Mouse (Mus musculus) brain, embryonic 14.5 days (tissue): Measurements from ENCODE around the gene Dyrk1a. TPM values are rescaled to one million over a fixed set of nuclear protein-coding genes. Genes with fewer than 3 reads are reported as not detected.

Experiments used
- DNase-seq: peaks from one replicate; pipeline ENCODE4 v3.0.0-alpha.2; 2011; ENCODE audit warnings: low read depth
- CTCF ChIP-seq: fragments of 200-500 bp; IDR thresholded peaks from 2 replicates; pipeline ENCODE4 v1.5.1; 2012; ENCODE audit warnings: inconsistent platforms, mild to moderate bottlenecking, moderate library complexity, borderline replicate concordance; ENCODE audit not compliant: insufficient read depth, insufficient read length; ENCODE audit errors: extremely low read depth
- POLR2A ChIP-seq: fragments of 200-500 bp; IDR thresholded peaks from 2 replicates; pipeline ENCODE4 v1.6.1; 2012; ENCODE audit warnings: mild to moderate bottlenecking, inconsistent platforms, borderline replicate concordance; ENCODE audit not compliant: poor library complexity, insufficient read depth, insufficient read length, severe bottlenecking; ENCODE audit errors: extremely low read depth
- polyA plus RNA-seq: library from polyadenylated mRNA; depleted of rRNA; stranded (reverse); fragments of >200 nt; gene quantifications from 2 replicates; pipeline ENCODE4 v1.2.3, GENCODE M21; 2012

The Dyrk1a gene
- polyA plus RNA-seq, 1 experiment = 57.3 TPM

DNA sequence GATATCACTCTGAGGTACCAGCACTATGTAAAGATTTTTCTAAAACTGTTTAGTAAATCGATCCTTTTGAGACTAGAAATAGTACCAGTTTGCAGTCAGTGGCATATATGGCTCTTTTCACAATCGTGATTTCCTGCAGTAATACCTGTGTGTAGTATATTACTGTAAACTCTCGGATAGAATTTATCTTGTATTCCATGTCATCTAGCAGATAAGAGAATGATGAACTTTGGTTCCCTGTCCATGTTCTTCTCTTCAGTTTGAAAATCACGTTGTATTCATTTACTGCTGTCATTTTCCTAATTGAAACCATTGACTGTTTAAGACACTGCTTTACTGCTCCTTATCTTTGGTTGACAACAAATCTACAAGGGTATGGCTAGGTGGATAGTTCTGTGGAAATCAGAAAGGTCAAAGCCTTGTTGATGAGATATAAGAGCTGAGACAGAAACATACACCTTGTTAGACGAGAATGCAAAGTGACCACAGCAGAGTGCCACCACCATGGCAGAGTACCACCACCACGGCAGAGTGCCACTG is 62.7 kb downstream of the Dyrk1a start:
- TF ChIP-seq POLR2A (no peak), CTCF (no peak)

DNA sequence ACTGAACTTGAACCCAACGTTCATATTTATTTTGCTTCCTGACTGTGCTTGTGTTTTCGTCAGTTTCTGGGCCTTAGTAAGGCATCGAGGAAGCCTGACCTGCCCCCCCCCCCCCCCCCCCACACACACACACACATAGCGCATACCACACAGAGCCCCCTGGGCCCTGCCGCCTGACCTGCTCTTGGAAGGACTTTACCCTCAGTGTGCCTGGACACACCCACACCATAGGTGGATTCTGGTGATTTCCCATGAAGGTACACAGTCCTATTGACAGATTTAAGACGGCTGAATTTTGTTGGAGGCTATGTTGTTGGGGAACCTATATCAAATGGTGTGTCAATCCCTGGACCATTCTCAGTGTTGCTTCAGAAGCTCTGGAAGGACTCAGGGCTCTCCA is 63.2 kb downstream of the Dyrk1a start:
- no peak for DNase-seq
- TF ChIP-seq CTCF = no peak
- TF ChIP-seq POLR2A = no peak

More for the DNA sequence above, 62.7 kb downstream of the Dyrk1a start:
- no peak for DNase-seq

GRCm38 (mm10) chr16:94637423-94637822 is 67.6 kb downstream of the Dyrk1a start:
- peak; percentile 23 for DNase-seq
- no peak for TF ChIP-seq CTCF
- no peak for TF ChIP-seq POLR2A

GRCm38 (mm10) chr16:94641799-94642198 is 72.0 kb downstream of the Dyrk1a start:
- TF ChIP-seq POLR2A (no peak), CTCF (no peak)
- DNase-seq = no peak

GRCm38 (mm10) chr16:94647153-94647552 is 77.3 kb downstream of the Dyrk1a start:
- no peak for DNase-seq
- TF ChIP-seq CTCF = no peak
- no peak for TF ChIP-seq POLR2A

DNA sequence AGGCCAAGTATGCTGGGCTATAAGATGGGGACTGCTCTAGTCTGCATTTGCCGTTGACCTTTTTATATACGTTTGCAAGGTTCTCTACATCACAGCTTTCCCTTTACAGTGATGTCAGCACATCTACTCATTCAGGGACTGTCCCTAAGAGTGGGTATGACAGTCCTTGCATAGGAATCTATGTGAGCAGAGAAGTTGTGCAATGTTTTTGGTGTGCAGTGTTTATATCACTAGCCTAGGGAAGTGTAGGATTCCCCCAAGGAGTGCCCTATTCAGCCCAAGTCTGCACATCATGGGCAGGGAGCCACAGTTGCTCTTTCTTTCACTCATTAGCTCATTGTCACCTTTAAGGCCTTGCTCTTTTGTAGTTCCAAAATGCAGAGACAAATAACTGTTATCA is 78.1 kb downstream of the Dyrk1a start:
- DNase-seq = no peak
- no peak for TF ChIP-seq CTCF
- no peak for TF ChIP-seq POLR2A

GRCm38 (mm10) chr16:94649861-94650260 is 80.1 kb downstream of the Dyrk1a start:
- TF ChIP-seq CTCF (no peak), POLR2A (no peak)

GRCm38 (mm10) chr16:94652091-94652713 is 82.4 kb downstream of the Dyrk1a start:
- DNase-seq = no peak
- TF ChIP-seq CTCF (no peak), POLR2A (no peak)

More at GRCm38 (mm10) chr16:94649861-94650260, 80.1 kb downstream of the Dyrk1a start:
- DNase-seq = no peak

DNA sequence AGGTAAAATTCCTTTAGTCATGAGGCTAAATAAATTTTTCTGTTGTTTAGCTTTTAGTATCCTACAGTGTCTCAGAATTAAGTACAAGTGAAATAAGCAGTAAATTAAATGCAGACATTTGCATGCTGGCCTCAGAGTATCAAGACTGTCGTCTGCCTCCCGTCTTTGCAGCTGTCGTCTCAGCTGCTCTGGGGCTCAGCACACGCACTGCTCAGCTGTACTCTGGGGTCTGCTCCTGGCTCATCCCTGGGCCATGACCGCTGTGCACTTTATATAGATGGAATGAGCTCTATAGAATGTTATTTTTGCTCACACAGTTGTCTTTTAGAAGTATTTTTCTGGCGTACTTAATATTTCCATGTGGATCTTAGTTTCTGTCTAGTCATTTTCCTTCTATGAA is 85.3 kb downstream of the Dyrk1a start:
- peak; percentile 63 for DNase-seq
- no peak for TF ChIP-seq CTCF
- no peak for TF ChIP-seq POLR2A

GRCm38 (mm10) chr16:94656891-94657290 is 87.1 kb downstream of the Dyrk1a start:
- no peak for TF ChIP-seq POLR2A
- no peak for TF ChIP-seq CTCF
- DNase-seq = no peak

- no peak for TF ChIP-seq CTCF
- no peak for TF ChIP-seq POLR2A
- no peak for DNase-seq
Measured at GRCm38 (mm10) chr16:94659394-94659793, 89.6 kb downstream of the Dyrk1a start.

- no peak for TF ChIP-seq POLR2A
- no peak for DNase-seq
Measured at GRCm38 (mm10) chr16:94660221-94660620, 90.4 kb downstream of the Dyrk1a start.
